Mouse (Mus musculus): Measurements from ENCODE around the gene Gm6871. TPM values are rescaled to one million over a fixed set of nuclear protein-coding genes. Genes with fewer than 3 reads are reported as not detected.
A peak's percentile ranks its signal among the peaks of the same experiment; 100 is the strongest.
"Not testable (repeated sequence)": the region's sequence is repeated elsewhere in the genome, so short reads cannot be mapped to it uniquely, and the experiment has no call there.

Gene Gm6871
- polyA plus RNA-seq, 1 experiment from 2014 or later: 0.11 TPM

DNA sequence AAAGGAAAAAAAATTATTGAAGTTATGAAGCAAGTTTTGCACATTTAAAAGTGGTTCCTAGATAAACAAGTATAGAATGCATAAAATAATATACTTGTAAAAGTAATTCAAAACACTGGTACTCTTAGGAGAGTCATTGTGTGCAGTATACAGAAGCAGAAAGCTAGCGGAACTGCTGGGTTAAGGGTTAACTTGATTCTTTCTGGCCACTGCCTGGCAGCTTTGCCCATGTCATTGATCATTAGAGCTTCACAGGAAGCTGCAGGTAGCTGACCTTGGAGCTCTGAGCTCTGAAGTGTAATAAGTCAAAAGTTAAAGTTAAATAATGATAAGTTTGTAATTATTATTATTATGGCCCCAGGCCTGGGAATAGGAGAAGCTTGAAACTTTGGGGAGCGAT is 4.5 kb upstream of the Gm6871 start:
- Histone ChIP-seq H3K9ac (ENCODE audit: low read depth, low read length) (no peak overlapping the region), H3K9me3 (replicated peaks; ENCODE audit: control insufficient read depth, low read length) (peaks cover under 1% of the 10 kb centered on the region), H3K4me1 (ENCODE audit: control insufficient read depth, insufficient read depth, low read length) (no peaks in the 10 kb centered on the region), H3K4me3 (ENCODE audit: low read depth, low read length) (no peak overlapping the region), H3K36me3 (ENCODE audit: control insufficient read depth, insufficient read depth, low read length) (no peaks in the 10 kb centered on the region), H3K27me3 (ENCODE audit: control insufficient read depth, insufficient read depth, low read length) (no peaks in the 10 kb centered on the region), H3K27ac (ENCODE audit: low read depth, low read length) (no peak overlapping the region), H3K4me2 (no peak overlapping the region)
- no peak for ATAC-seq (replicated peaks; ENCODE audit: insufficient number of reproducible peaks, low FRiP score, low TSS enrichment)
- WGBS (ENCODE audit: insufficient replicate concordance): 80% methylated on average over 2 of the region's 2 CpGs

DNA sequence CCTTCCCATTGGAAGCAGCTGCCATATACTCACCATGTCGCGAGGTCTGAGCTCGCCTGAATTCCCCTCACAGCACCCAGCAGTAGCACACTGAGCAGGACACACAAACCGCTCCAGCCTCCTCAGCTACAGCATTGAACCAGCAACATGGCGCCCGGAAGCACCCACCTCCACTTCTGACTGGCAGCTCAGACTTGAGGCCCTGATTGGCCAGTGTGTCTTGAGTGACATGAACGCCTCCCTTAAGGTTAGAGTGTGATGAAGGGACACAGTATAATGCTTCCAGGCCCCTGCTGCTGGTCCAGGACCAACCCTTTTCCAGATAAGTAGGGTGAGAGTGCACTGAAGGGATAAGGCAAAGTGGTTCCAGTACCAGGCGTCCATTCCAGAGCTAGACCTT is 12.8 kb downstream of the Gm6871 start:
- Histone ChIP-seq H3K4me2 (no peak overlapping the region), H3K9ac (ENCODE audit: low read depth, low read length) (no peak overlapping the region), H3K36me3 (ENCODE audit: control insufficient read depth, insufficient read depth, low read length) (no peaks in the 10 kb centered on the region), H3K27ac (ENCODE audit: low read depth, low read length) (no peak overlapping the region), H3K4me1 (ENCODE audit: control insufficient read depth, insufficient read depth, low read length) (no peaks in the 10 kb centered on the region), H3K9me3 (replicated peaks; ENCODE audit: control insufficient read depth, low read length) (peaks cover 3% of the 10 kb centered on the region; the same call in 1 of the 2 replicates), H3K4me3 (ENCODE audit: low read depth, low read length) (no peak overlapping the region), H3K27me3 (ENCODE audit: control insufficient read depth, insufficient read depth, low read length) (no peaks in the 10 kb centered on the region)
- no peak for ATAC-seq (replicated peaks; ENCODE audit: insufficient number of reproducible peaks, low FRiP score, low TSS enrichment)
- WGBS (ENCODE audit: insufficient replicate concordance): 66% methylated on average over 8 of the region's 8 CpGs

DNA sequence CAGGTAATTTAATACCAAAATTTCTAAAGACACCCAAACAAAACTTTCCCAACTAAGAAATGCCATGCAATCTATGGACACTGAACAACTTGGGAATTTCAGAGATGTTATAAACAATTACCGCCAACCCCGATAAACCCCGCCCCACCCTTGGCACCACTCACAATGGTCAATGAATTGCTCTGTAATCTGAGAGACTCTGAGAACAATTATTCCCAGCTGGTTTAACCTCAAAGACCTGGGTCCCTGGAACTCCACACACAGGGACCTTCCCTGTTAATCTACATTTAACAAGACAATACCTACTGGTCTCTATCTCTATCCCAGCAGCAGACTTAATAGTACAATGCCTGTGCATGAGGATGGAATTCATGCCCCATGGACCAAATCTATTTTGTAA is 60.8 kb downstream of the Gm6871 start:
- 83% methylated on average over 3 of the region's 3 CpGs for WGBS (ENCODE audit: insufficient replicate concordance)
- no peaks in the 10 kb centered on the region; the same call in 1 of the 2 replicates for H3K9me3 ChIP-seq (replicated peaks; ENCODE audit: control insufficient read depth, low read length)
- no peak for ATAC-seq (replicated peaks; ENCODE audit: insufficient number of reproducible peaks, low FRiP score, low TSS enrichment)
- no peak overlapping the region for H3K4me3 ChIP-seq (ENCODE audit: low read depth, low read length)
- H3K4me1 ChIP-seq (ENCODE audit: control insufficient read depth, insufficient read depth, low read length): no peaks in the 10 kb centered on the region
- no peak overlapping the region for H3K9ac ChIP-seq (ENCODE audit: low read depth, low read length)
- no peaks in the 10 kb centered on the region for H3K27me3 ChIP-seq (ENCODE audit: control insufficient read depth, insufficient read depth, low read length)
- H3K27ac ChIP-seq (ENCODE audit: low read depth, low read length): no peak overlapping the region
- no peaks in the 10 kb centered on the region for H3K36me3 ChIP-seq (ENCODE audit: control insufficient read depth, insufficient read depth, low read length)
- H3K4me2 ChIP-seq: no peak overlapping the region

DNA sequence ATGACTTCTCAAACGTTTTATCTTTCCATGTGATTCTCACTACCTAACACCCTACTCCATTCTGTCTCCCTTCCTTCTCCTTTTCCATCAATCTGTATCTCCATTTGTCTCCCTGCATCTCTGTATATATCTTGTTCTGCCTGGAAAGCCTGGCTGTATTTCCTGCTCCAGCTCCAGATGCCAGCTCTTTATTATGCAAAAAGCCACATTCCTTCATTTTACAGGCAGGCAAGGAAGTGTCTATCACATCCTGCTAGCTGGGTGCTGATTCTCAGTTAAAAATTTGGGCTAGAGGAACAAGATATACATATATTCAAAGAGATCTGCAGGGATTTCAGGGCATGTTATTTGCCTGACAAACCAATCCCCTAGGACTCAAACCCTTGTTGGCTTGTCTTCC is 61.3 kb downstream of the Gm6871 start:
- no peak overlapping the region for H3K9ac ChIP-seq (ENCODE audit: low read depth, low read length)
- WGBS (ENCODE audit: insufficient replicate concordance): 13% methylated on average over 1 of the region's 1 CpGs
- H3K4me1 ChIP-seq (ENCODE audit: control insufficient read depth, insufficient read depth, low read length): no peaks in the 10 kb centered on the region

DNA sequence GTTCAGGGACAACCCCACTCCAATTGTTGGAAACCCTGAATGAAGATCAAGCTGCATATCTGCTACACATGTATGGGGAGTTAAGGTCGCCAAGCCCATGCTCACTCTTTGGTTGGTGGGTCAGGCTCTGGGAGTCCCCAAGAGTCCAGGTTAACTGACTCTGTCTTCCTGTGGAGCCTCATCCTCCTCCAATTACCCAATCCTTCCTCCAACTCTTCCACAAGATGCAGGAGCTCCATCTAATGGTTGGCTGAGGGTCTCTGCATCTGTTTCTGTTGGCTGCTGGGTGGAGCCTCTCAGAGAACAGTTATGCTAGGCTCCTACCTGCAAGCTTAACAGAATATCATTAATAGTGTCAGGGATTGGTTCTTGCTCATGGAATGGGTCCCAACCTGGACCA is 71.1 kb downstream of the Gm6871 start:
- ATAC-seq (replicated peaks; ENCODE audit: insufficient number of reproducible peaks, low FRiP score, low TSS enrichment): no peak
- Histone ChIP-seq H3K9ac (ENCODE audit: low read depth, low read length) (no peak overlapping the region), H3K4me1 (ENCODE audit: control insufficient read depth, insufficient read depth, low read length) (no peaks in the 10 kb centered on the region), H3K4me2 (no peak overlapping the region), H3K4me3 (ENCODE audit: low read depth, low read length) (no peak overlapping the region), H3K27ac (ENCODE audit: low read depth, low read length) (no peak overlapping the region), H3K9me3 (replicated peaks; ENCODE audit: control insufficient read depth, low read length) (no peaks in the 10 kb centered on the region), H3K27me3 (ENCODE audit: control insufficient read depth, insufficient read depth, low read length) (no peaks in the 10 kb centered on the region), H3K36me3 (ENCODE audit: control insufficient read depth, insufficient read depth, low read length) (no peaks in the 10 kb centered on the region)
- WGBS (ENCODE audit: insufficient replicate concordance): 35% methylated on average over 1 of the region's 1 CpGs

More for the DNA sequence above, 61.3 kb downstream of the Gm6871 start:
- Histone ChIP-seq H3K27ac (ENCODE audit: low read depth, low read length) (no peak overlapping the region), H3K36me3 (ENCODE audit: control insufficient read depth, insufficient read depth, low read length) (no peaks in the 10 kb centered on the region), H3K4me2 (no peak overlapping the region), H3K4me3 (ENCODE audit: low read depth, low read length) (no peak overlapping the region), H3K27me3 (ENCODE audit: control insufficient read depth, insufficient read depth, low read length) (no peaks in the 10 kb centered on the region), H3K9me3 (replicated peaks; ENCODE audit: control insufficient read depth, low read length) (no peaks in the 10 kb centered on the region; the same call in 1 of the 2 replicates)
- no peak for ATAC-seq (replicated peaks; ENCODE audit: insufficient number of reproducible peaks, low FRiP score, low TSS enrichment)

DNA sequence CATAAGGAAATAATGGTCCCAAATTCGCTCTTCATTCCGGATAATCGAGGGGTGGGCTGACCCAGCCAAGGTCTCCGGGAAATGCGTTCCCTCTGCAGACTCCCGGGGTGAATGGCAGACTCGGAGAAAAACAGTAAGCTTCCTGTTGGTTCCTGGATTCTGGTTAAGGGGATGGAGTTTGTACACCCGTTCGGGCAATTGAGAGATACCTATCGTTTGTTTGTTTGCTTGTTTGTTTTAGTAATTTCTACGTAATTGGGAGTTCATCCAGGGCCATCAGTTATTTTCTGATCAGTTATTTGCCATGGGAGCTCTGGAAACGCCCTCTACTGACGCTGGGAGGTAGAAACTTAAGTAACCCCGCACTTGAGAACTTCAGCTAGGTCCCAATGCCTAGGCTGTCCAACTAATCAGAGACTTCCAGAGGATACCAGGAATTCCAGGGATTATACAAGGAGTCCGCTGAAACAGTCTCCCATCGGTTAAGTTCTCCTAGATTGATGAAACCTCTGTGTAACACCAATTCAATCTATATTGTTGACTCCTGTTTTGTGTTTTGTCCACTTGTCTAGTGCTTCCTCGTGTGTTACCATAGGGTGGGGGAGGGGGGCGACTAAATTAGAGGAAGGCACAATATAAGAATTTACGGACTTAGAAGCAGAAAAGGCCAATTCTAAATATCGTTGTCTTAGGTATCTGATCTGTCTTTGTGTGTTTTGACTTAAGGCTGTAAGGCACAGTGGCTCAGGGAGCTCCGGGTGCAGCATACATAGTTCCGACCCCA is 73.1 kb downstream of the Gm6871 start:
- Histone ChIP-seq H3K4me1 (ENCODE audit: control insufficient read depth, insufficient read depth, low read length) (no peaks in the 10 kb centered on the region), H3K27ac (ENCODE audit: low read depth, low read length) (no peak overlapping the region), H3K36me3 (ENCODE audit: control insufficient read depth, insufficient read depth, low read length) (no peaks in the 10 kb centered on the region), H3K9ac (ENCODE audit: low read depth, low read length) (peak overlapping the region; percentile 52; the same call in 1 of the 2 replicates), H3K4me2 (peak overlapping the region; percentile 88), H3K4me3 (ENCODE audit: low read depth, low read length) (peak overlapping the region; percentile 59), H3K9me3 (replicated peaks; ENCODE audit: control insufficient read depth, low read length) (no peaks in the 10 kb centered on the region), H3K27me3 (ENCODE audit: control insufficient read depth, insufficient read depth, low read length) (no peaks in the 10 kb centered on the region)
- peak; percentile 36; the same call in 1 of the 2 replicates for ATAC-seq (replicated peaks; ENCODE audit: insufficient number of reproducible peaks, low FRiP score, low TSS enrichment)
- 17% methylated on average over 22 of the region's 22 CpGs for WGBS (ENCODE audit: insufficient replicate concordance)

DNA sequence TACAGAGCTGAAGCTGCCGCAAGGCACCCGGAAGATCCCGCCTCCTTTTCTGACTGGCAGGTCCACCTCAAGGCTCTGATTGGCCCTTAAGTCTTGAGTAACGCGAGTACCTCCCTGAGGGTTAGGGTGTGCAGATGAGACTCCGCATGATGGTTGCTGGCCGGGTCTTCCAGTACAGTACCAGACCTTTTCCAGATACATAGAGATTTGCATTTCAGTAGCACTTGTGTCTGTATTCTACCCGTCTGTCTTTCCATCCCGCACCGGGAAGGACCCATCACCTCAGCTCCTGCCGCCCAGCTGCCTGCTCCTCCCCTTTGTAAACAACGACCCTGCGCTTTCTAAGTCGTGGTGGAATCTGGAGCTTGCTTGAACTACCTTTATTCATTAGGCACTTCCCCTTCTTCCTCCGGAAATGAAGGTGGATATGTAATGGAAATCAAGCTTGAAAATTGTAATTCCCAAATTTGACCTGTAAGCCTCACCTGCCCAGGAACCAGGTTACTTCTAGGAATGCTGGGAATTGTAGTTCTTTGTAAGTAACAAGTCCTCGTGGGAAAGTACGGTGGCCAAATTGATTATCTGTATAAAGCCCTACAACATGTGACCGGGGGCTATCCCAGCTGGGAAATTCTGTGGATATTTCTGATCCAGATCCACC is 73.9 kb downstream of the Gm6871 start, which contains the start of the genes Gm20449 and AW146154:
TSS of gene Gm20449 (minus strand) at position 29 of the 661 bp plus-strand sequence.
TSS of gene AW146154 (minus strand) at position 502 of the 661 bp plus-strand sequence.
- Histone ChIP-seq H3K4me3 (ENCODE audit: low read depth, low read length) (peak within 1 kb of the TSS; percentile 59), H3K9ac (ENCODE audit: low read depth, low read length) (peak within 1 kb of the TSS; percentile 77), H3K27me3 (ENCODE audit: control insufficient read depth, insufficient read depth, low read length) (no peaks in the 10 kb centered on the region), H3K27ac (ENCODE audit: low read depth, low read length) (no peak within 1 kb of the TSS), H3K4me2 (peak within 1 kb of the TSS; percentile 88), H3K36me3 (ENCODE audit: control insufficient read depth, insufficient read depth, low read length) (peaks cover 3% of the 10 kb centered on the region; the same call in 1 of the 2 replicates), H3K4me1 (ENCODE audit: control insufficient read depth, insufficient read depth, low read length) (no peaks in the 10 kb centered on the region), H3K9me3 (replicated peaks; ENCODE audit: control insufficient read depth, low read length) (no peaks in the 10 kb centered on the region)
- ATAC-seq (replicated peaks; ENCODE audit: insufficient number of reproducible peaks, low FRiP score, low TSS enrichment): peak; percentile 97
- WGBS (ENCODE audit: insufficient replicate concordance): 0% methylated on average over 18 of the region's 18 CpGs

DNA sequence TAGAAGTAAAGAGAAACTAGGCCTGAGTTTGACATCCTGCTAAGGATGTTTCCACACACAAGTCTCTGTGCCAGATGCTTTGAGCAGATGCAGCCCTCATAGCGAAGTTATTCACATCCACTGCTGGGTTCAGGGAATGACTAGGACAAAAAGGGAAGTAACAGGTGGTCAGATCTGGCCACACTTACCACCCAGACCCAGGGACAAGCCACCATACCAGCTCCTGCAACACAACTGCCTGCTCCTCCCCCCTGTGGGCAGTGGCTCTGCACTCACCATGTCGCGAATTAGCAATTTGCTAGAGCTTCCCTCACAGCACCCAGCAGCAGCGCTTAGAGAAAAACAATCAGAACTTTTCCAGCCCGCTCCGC is 74.5 kb downstream of the Gm6871 start:
- H3K4me3 ChIP-seq (ENCODE audit: low read depth, low read length): peak overlapping the region; percentile 59
- ATAC-seq (replicated peaks; ENCODE audit: insufficient number of reproducible peaks, low FRiP score, low TSS enrichment): peak; percentile 65

More for the DNA sequence above, 74.5 kb downstream of the Gm6871 start:
- 0% methylated on average over 6 of the region's 6 CpGs for WGBS (ENCODE audit: insufficient replicate concordance)
- not testable (repeated sequence) for H3K9me3 ChIP-seq (replicated peaks; ENCODE audit: control insufficient read depth, low read length); H3K27me3 ChIP-seq (ENCODE audit: control insufficient read depth, insufficient read depth, low read length); H3K27ac ChIP-seq (ENCODE audit: low read depth, low read length); H3K4me1 ChIP-seq (ENCODE audit: control insufficient read depth, insufficient read depth, low read length); H3K36me3 ChIP-seq (ENCODE audit: control insufficient read depth, insufficient read depth, low read length)
- Histone ChIP-seq H3K9ac (ENCODE audit: low read depth, low read length) (peak overlapping the region; percentile 77), H3K4me2 (peak overlapping the region; percentile 88)
